Mouse (Mus musculus) liver, embryonic 15.5 days (tissue): Measurements from ENCODE around the gene 4930407I10Rik. TPM values are rescaled to one million over a fixed set of nuclear protein-coding genes. Genes with fewer than 3 reads are reported as not detected.

Experiments used
- ATAC-seq: fragments of 200-750 bp; cut with Nextera tagmentation; 2 replicates; pipeline ENCODE4 v1.8.0; 2017; ENCODE audit warnings: moderate number of reproducible peaks, mild to moderate bottlenecking, moderate library complexity; ENCODE audit not compliant: insufficient read depth
- H3K27ac ChIP-seq: fragments of 300-500 bp; sonication (generic); replicated peaks from 2 replicates; pipeline ENCODE4 v1.5.1; 2015; ENCODE audit warnings: mild to moderate bottlenecking, inconsistent platforms
- H3K27me3 ChIP-seq: fragments of 300-500 bp; sonication (generic); 2 replicates; pipeline ENCODE4 v1.6.1; 2015; ENCODE audit warnings: mild to moderate bottlenecking, inconsistent platforms
- H3K36me3 ChIP-seq: fragments of 300-500 bp; sonication (generic); replicated peaks from 2 replicates; pipeline ENCODE4 v1.6.1; 2015; ENCODE audit warnings: moderate library complexity, mild to moderate bottlenecking, inconsistent platforms
- H3K4me1 ChIP-seq: fragments of 300-500 bp; sonication (generic); replicated peaks from 2 replicates; pipeline ENCODE4 v1.6.1; 2015; ENCODE audit warnings: inconsistent platforms
- H3K4me2 ChIP-seq: fragments of 300-500 bp; sonication (generic); 2 replicates; pipeline ENCODE4 v1.6.1; 2015; ENCODE audit warnings: moderate library complexity, mild to moderate bottlenecking, inconsistent platforms
- H3K4me3 ChIP-seq: fragments of 300-500 bp; sonication (generic); replicated peaks from 2 replicates; pipeline ENCODE4 v1.5.1; 2015; ENCODE audit warnings: mild to moderate bottlenecking, inconsistent platforms
- H3K9ac ChIP-seq: fragments of 300-500 bp; sonication (generic); 2 replicates; pipeline ENCODE4 v1.6.1; 2015; ENCODE audit warnings: moderate library complexity, mild to moderate bottlenecking, inconsistent platforms
- H3K9me3 ChIP-seq: fragments of 300-500 bp; sonication (generic); replicated peaks from 2 replicates; pipeline ENCODE4 v1.6.1; 2016; ENCODE audit warnings: inconsistent platforms
- WGBS: fragments of 180-500 bp; shearing (Covaris S2); methylation state at CpG from one replicate; pipeline ENCODE4 v1.1.7; 2015; ENCODE audit warnings: mixed read lengths; ENCODE audit not compliant: insufficient replicate concordance; 5-methylcytosine and 5-hydroxymethylcytosine counted together
- polyA plus RNA-seq: library from polyadenylated mRNA; unstranded; fragments of >200 nt; fragmentation: Nextera tagmentation; extraction: Ambion mirVana; gene quantifications from 2 replicates; pipeline ENCODE4 v1.2.1, GENCODE M21; 2015

The 4930407I10Rik gene
- polyA plus RNA-seq, result not detected in 2 replicates

DNA sequence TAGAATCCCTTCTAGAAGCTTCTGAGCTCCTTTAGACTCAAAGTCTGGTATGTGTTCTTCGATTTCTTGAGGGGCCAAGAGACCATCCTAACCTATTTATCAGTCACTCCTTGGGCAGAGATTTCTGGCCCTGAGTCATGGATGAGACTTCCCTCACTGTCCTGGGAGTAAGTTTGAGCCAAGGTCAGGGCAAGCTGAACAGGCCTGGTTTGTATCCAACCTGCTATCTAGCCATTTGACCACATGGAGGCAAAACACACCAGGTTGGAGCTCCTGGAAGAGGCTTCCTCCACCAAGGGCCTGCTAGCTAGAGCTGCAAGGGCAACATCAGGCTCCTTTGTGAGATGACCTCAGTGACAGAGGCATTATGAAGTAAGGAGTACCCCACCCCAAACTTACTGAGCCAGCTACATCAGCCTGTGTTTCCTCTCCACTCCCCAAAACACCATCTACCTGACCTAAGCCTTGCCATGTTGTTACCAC lies at the start of gene 4930407I10Rik:
4930407I10Rik (plus strand) TSS at position 433 of the 483 bp plus-strand sequence.
- no peak for ATAC-seq
- no peak within 1 kb of the TSS for H3K4me3 ChIP-seq
- H3K27me3 ChIP-seq, result peaks cover 42% of the 10 kb centered on the region
- no peak within 1 kb of the TSS for H3K9ac ChIP-seq
- WGBS, result 54% methylated on average over 1 of the region's 1 CpGs
- H3K4me2 ChIP-seq, result no peak within 1 kb of the TSS
- no peak within 1 kb of the TSS for H3K27ac ChIP-seq
- H3K36me3 ChIP-seq, result no peaks in the 10 kb centered on the region
- no peaks in the 10 kb centered on the region for H3K4me1 ChIP-seq
- no peaks in the 10 kb centered on the region for H3K9me3 ChIP-seq

- Histone ChIP-seq H3K4me2 (no peak overlapping the region), H3K9me3 (no peaks in the 10 kb centered on the region), H3K4me3 (no peak overlapping the region), H3K36me3 (peaks cover 3% of the 10 kb centered on the region; the same call in 1 of the 2 replicates), H3K9ac (no peak overlapping the region), H3K4me1 (peaks cover 42% of the 10 kb centered on the region), H3K27me3 (no peaks in the 10 kb centered on the region), H3K27ac (no peak overlapping the region)
- 79% methylated on average over 6 of the region's 6 CpGs for WGBS
- ATAC-seq, result no peak
Measured at GRCm38 (mm10) chr15:82011947-82012346, 47.0 kb upstream of the 4930407I10Rik start.

DNA sequence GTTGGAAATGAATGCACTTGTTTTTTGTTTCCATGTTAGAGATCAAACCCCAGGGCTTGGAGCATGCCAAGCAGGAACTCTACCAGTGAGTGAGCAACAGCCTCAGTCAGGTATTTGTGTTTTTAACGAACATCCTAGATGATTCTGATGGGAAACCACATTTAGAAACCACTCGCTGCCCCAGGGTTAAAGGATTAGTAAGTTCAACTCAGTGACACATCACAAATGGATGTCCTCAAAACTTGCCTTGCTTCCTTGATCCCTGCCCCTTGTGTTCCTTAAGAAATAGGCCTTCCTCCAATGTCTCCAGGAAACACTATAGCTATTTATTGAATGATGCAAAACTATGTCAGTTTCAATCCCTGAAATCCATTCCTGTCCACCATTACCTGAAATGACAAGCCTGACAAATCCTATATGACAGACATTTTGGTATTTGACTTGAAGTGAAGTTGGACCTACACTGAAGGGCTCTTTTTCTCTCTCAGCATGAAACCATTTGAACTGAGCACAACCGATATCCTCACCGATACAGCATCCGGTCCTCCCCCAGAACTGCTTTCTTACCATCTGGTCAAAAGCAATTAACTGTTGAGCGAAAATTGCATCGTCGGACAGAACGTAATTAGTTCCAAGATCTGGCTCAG lies 44.1 kb upstream of the 4930407I10Rik start:
- peak overlapping the region; percentile 91 for H3K4me2 ChIP-seq
- H3K36me3 ChIP-seq, result peaks cover 13% of the 10 kb centered on the region
- no peaks in the 10 kb centered on the region for H3K9me3 ChIP-seq
- H3K4me3 ChIP-seq, result peak overlapping the region; percentile 85
- H3K9ac ChIP-seq, result peak overlapping the region; percentile 93
- WGBS, result 15% methylated on average over 9 of the region's 9 CpGs
- no peaks in the 10 kb centered on the region for H3K27me3 ChIP-seq
- peak overlapping the region; percentile 86 for H3K27ac ChIP-seq
- no peak for ATAC-seq
- H3K4me1 ChIP-seq, result peaks cover 59% of the 10 kb centered on the region

DNA sequence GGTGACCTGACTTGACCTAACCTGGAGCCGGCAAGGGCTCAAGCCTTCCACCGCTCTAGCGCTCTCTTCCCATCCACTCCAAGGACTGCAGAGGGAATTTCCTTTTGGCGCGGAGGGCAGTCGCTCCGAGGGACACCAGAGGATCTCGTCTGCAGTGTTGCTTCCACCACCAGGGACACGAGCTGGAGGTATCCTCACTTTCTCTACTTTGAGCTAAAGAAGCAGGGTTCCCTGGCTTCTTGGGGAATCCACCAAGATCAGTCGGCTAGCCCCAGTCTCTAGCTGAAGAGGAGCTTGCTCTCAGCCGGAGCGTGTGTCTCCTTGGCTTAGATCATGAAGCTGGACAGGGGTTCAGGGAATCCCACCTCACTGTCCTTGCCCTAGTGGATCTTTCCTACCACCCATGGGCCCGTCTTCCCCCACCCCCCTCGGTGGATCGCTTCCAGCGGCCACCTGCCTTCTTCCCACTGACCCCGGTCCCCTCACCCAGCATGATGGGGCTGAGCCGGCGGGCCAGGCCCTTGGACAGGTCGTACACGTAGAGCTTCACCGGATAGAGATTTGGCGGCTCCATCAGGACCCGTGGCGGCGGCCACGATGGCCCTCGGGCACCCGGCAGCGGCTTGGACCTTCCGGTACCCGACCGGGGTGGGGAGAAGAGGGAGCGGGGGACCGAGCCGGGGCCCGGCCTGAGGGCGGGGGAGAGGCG lies 43.4 kb upstream of the 4930407I10Rik start:
- peak; percentile 1; the same call in 1 of the 2 replicates for ATAC-seq
- Histone ChIP-seq H3K27me3 (no peaks in the 10 kb centered on the region), H3K9me3 (no peaks in the 10 kb centered on the region), H3K4me2 (peak overlapping the region; percentile 91), H3K9ac (peak overlapping the region; percentile 93), H3K27ac (peak overlapping the region; percentile 86), H3K36me3 (peaks cover 17% of the 10 kb centered on the region), H3K4me3 (peak overlapping the region; percentile 85), H3K4me1 (peaks cover 59% of the 10 kb centered on the region)
- WGBS, result under 1% methylated on average over 39 of the region's 39 CpGs

- peaks cover 59% of the 10 kb centered on the region for H3K4me1 ChIP-seq
- under 1% methylated on average over 53 of the region's 53 CpGs for WGBS
- ATAC-seq, result peak; percentile 96
Measured at GRCm38 (mm10) chr15:82016101-82016808, 42.7 kb upstream of the 4930407I10Rik start.

GRCm38 (mm10) chr15:82016830-82017229 lies 42.1 kb upstream of the 4930407I10Rik start:
- ATAC-seq, result no peak
- H3K4me2 ChIP-seq, result peak overlapping the region; percentile 91
- peak overlapping the region; percentile 85 for H3K4me3 ChIP-seq
- H3K9ac ChIP-seq, result peak overlapping the region; percentile 73
- no peaks in the 10 kb centered on the region for H3K27me3 ChIP-seq
- H3K9me3 ChIP-seq, result no peaks in the 10 kb centered on the region
- peaks cover 26% of the 10 kb centered on the region for H3K36me3 ChIP-seq
- H3K27ac ChIP-seq, result peak overlapping the region; percentile 86
- WGBS, result 6% methylated on average over 6 of the region's 6 CpGs
- peaks cover 59% of the 10 kb centered on the region for H3K4me1 ChIP-seq

More at GRCm38 (mm10) chr15:82016101-82016808, 42.7 kb upstream of the 4930407I10Rik start:
- Histone ChIP-seq H3K36me3 (peaks cover 21% of the 10 kb centered on the region), H3K4me2 (peak overlapping the region; percentile 91), H3K4me3 (peak overlapping the region; percentile 85), H3K9ac (peak overlapping the region; percentile 93), H3K27me3 (no peaks in the 10 kb centered on the region), H3K27ac (peak overlapping the region; percentile 86), H3K9me3 (no peaks in the 10 kb centered on the region)

GRCm38 (mm10) chr15:82017461-82017860 lies 41.5 kb upstream of the 4930407I10Rik start:
- H3K27me3 ChIP-seq, result no peaks in the 10 kb centered on the region
- peak overlapping the region; percentile 91 for H3K4me2 ChIP-seq
- H3K9ac ChIP-seq, result peak overlapping the region; percentile 9; the same call in 1 of the 2 replicates
- H3K9me3 ChIP-seq, result no peaks in the 10 kb centered on the region
- 0 out of 2 replicates have a peak overlapping the region, but pooled peaks have one; percentile 33 for H3K27ac ChIP-seq
- ATAC-seq, result no peak
- H3K4me3 ChIP-seq, result peak overlapping the region; percentile 85
- H3K4me1 ChIP-seq, result peaks cover 53% of the 10 kb centered on the region
- peaks cover 32% of the 10 kb centered on the region for H3K36me3 ChIP-seq
- 36% methylated on average over 4 of the region's 4 CpGs for WGBS

DNA sequence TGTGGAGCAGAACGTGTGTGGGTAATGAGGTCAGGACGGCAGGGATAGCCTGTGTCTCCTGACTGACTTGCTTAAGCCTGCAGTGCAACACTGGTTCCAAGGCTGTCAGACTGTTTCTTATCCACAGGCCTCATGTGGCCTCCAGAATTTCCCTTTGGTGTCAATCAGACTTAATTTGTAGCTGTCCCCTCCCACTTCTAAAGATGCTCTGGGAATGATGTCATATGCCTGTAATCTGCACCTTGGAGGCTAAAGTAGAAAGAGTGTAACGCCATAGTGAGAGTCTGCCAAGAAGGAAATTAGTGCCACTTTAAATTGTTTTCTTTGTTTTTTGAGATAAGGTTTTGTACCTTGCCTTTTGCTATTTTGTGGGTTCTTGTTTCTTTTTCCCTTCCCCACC lies 39.7 kb upstream of the 4930407I10Rik start:
- no peak overlapping the region for H3K4me2 ChIP-seq
- no peaks in the 10 kb centered on the region for H3K27me3 ChIP-seq
- H3K36me3 ChIP-seq, result peaks cover 48% of the 10 kb centered on the region
- ATAC-seq, result no peak
- 73% methylated on average over 3 of the region's 3 CpGs for WGBS
- H3K9ac ChIP-seq, result no peak overlapping the region
- peaks cover 37% of the 10 kb centered on the region for H3K4me1 ChIP-seq
- H3K27ac ChIP-seq, result no peak overlapping the region
- H3K4me3 ChIP-seq, result no peak overlapping the region
- H3K9me3 ChIP-seq, result no peaks in the 10 kb centered on the region

DNA sequence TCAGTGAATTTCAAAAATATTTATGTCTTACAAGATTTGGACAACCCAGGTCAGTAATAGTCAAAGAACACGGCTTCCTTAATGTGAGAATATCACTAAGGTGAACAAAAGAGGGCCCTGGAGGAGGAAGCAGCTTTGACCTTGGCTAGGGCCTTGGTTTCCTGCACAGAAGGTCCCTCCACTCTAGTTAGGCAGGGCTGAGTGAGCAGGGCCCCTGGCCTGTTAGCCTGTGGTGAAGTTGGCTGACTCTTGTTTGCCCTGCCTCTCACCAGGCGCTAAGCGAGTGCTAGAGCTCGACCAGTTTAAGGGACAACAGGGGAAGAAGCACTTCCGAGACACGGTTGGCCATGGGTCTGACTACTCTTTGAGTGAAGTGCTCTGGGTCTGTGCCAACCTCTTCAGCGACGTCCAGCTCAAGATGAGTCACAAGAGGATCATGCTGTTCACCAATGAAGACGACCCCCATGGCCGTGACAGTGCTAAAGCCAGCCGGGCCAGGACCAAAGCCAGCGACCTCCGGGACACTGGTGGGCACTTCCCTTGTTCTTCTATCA lies 36.3 kb upstream of the 4930407I10Rik start:
- peaks cover 13% of the 10 kb centered on the region for H3K4me1 ChIP-seq
- no peak overlapping the region for H3K27ac ChIP-seq
- no peak overlapping the region for H3K4me2 ChIP-seq
- ATAC-seq, result no peak
- H3K36me3 ChIP-seq, result peaks cover 81% of the 10 kb centered on the region
- no peak overlapping the region for H3K4me3 ChIP-seq
- no peaks in the 10 kb centered on the region for H3K9me3 ChIP-seq
- H3K9ac ChIP-seq, result no peak overlapping the region
- 70% methylated on average over 13 of the region's 13 CpGs for WGBS
- no peaks in the 10 kb centered on the region for H3K27me3 ChIP-seq

GRCm38 (mm10) chr15:82023965-82024635 lies 34.9 kb upstream of the 4930407I10Rik start:
- 81% methylated on average over 6 of the region's 6 CpGs for WGBS
- H3K36me3 ChIP-seq, result peaks cover 93% of the 10 kb centered on the region

More at GRCm38 (mm10) chr15:82023965-82024635, 34.9 kb upstream of the 4930407I10Rik start:
- Histone ChIP-seq H3K4me1 (peaks cover 4% of the 10 kb centered on the region), H3K27ac (no peak overlapping the region), H3K4me2 (no peak overlapping the region), H3K9me3 (no peaks in the 10 kb centered on the region), H3K9ac (no peak overlapping the region), H3K27me3 (no peaks in the 10 kb centered on the region), H3K4me3 (no peak overlapping the region)
- no peak for ATAC-seq
